Comparison of ENCODE assay signal across 8 mouse cellular contexts in genomic region chr15:62903047-62903822, GRCm38 (mm10).
DNase-seq lines count a peak whose midpoint lies in the region; ATAC-seq and TF ChIP-seq lines count a peak whose summit lies in the region.

No protein-coding gene starts in this region.

- H3K9ac ChIP-seq in forebrain, postnatal 0 days = no peak overlapping the region

- no peak for TF ChIP-seq CTCF in forebrain, postnatal 0 days (IDR thresholded peaks at IDR 0.05; ENCODE audit: low read depth)

- no peaks in the 10 kb centered on the region for H3K9me3 ChIP-seq in forebrain, postnatal 0 days (ENCODE audit: low read length)

- H3K36me3 ChIP-seq in forebrain, postnatal 0 days (ENCODE audit: insufficient read depth) = no peaks in the 10 kb centered on the region

- 9% methylated on average over 17 of the region's 17 CpGs for WGBS in forebrain, postnatal 0 days

- no peaks in the 10 kb centered on the region for H3K27me3 ChIP-seq in forebrain, postnatal 0 days (ENCODE audit: insufficient read depth, low read length)

- peak; percentile 39 for DNase-seq in NIH3T3 (ENCODE audit: low read depth)
- peak; percentile 66 for DNase-seq in cerebellum, adult 11-12 months
- DNase-seq in forebrain, postnatal 0 days = peak; percentile 90
- peak; percentile 71 for DNase-seq in heart, postnatal 4 days
- peak; percentile 87 to 90 for DNase-seq in layer of hippocampus, adult 8-10 months (ENCODE audit: low spot score in 2 of 2)
- DNase-seq in lung, postnatal 10 days = peak; percentile 73
- DNase-seq in retina, postnatal 7 days (ENCODE audit: low read depth, low spot score) = peak; percentile 83

- peak; percentile 93 for ATAC-seq in forebrain, postnatal 0 days
- ATAC-seq in activated CD4-positive, CD25-positive, alpha-beta regulatory T cell, adult 4 months = no peak

- no peak overlapping the region for H3K4me2 ChIP-seq in forebrain, postnatal 0 days (ENCODE audit: low read depth)

- H3K27ac ChIP-seq in forebrain, postnatal 0 days (ENCODE audit: low read depth, low read length) = peak overlapping the region; percentile 64; the same call in 1 of the 2 replicates

- no peak overlapping the region for H3K4me3 ChIP-seq in forebrain, postnatal 0 days (ENCODE audit: low read depth, low read length)

- H3K4me1 ChIP-seq in forebrain, postnatal 0 days (ENCODE audit: insufficient read depth) = peaks cover 14% of the 10 kb centered on the region

Comparison
In these comparisons a context has a peak if more than half of its experiments do, and no peak if none do; other contexts are left out.
1. DNase-seq: peak in every context shown above with its lines; median percentile 90 in forebrain, postnatal 0 days; 88 in layer of hippocampus, adult 8-10 months; 83 in retina, postnatal 7 days; 73 in lung, postnatal 10 days; 71 in heart, postnatal 4 days; 66 in cerebellum, adult 11-12 months; 39 in NIH3T3.